Mouse (Mus musculus) spleen, postnatal 10 days (tissue): Measurements from ENCODE around the gene Acad12.

Source experiments
- DNase-seq, 2 experiments: peaks; one replicate each; pipeline ENCODE4 v3.0.0; 2021 to 2022; ENCODE audit warnings: low spot score in 2 of 2

Acad12 gene

GRCm38 (mm10) chr5:121585005-121585404 lies 33.7 kb downstream of the Acad12 start:
- no peak for DNase-seq

GRCm38 (mm10) chr5:121583765-121584501 lies 34.8 kb downstream of the Acad12 start:
- peak; percentile 45 to 77 for DNase-seq

GRCm38 (mm10) chr5:121581945-121582344 lies 36.8 kb downstream of the Acad12 start:
- no peak for DNase-seq

DNA sequence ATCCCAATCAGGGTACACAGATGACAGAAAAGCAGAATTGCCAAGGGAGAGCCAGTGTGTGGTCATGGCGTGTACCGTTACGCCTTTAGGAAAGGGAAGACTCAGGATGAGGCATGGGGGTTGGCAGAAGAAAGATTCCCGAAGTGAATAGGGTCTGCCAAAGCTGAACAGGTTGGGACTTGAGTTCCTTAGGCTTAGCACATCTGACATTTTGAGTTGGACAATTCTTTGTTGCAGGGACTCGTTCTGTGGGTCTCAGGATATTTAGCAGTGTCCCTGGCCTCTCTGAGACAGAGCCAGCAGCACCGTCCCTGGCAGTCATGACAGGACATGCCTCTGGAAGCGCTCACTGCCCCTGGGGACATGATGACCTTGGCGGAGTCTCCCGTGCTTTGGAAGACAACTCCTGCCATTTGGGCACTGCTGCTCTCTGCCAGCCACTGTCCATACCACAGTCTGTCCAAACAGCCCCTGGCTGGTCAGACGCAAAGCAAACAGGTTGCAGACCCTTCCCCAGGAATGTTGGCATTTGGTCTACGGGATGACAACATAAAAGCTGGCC lies 41.7 kb downstream of the Acad12 start:
- DNase-seq = no peak

DNA sequence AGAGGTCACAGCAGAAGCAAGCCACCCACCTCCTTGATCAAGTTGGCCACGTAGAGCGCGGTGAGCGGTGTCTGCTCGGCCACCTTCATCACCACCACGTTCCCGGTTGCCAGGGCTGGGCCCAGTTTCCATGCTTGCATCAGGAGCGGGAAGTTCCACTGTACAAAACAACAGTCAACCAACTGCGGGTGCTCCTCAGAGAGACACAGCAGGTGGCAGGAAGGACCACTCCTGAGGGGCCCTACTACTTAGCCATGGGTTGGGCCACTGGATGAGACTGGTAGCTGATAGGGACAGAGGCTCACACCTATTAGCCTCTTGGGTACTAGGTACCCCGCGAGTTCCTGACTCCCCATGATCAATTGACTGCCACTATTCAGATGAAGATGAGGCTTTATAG lies 42.9 kb downstream of the Acad12 start:
- DNase-seq = no peak

DNA sequence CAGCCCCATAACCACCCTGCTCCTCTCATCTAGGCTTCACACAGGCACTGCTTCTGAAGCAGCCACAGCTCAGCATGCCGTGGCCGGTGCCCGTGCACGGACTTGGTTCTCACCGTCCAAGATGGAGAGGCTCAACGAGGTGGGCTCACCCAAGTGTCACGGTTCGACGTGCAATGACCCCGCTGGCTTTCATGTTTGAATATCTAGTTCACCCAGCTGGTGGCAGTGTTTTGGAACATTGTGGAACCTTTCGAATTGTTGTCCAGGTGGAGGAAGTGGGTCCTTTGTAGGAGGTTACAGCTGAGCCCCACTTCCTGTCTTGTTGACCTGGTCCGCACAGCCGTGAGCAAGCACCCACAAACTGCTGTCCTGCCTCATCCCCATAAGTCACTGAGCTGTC lies 44.6 kb downstream of the Acad12 start:
- DNase-seq = no peak

- no peak for DNase-seq
These were observed 48.0 kb downstream of the Acad12 start for GRCm38 (mm10) chr5:121570787-121571186.

DNA sequence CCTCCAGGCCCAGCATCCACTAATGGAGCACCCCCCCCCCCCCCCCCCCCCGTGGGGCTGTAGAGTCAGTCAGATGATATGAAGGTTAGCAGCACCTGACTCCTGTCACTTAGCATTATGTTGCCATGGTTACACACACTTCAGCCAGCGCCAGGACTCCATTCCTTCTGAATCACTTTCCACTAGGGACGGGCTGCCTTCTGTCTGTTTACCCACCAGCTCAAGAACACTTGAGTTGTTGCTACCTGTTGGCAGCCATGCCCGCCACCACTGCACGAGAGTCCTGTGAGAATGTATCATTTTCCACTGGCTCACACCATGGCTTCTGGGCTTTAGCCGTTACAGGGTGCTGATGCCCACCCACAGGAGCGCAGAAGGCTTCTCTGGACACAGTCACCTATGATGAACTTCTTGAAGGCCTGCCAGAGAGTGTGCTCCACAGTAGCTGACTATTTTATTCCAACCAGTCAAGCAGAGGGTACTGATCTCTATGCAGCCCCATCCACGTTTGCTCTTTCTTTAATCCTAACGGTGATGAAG lies 48.8 kb downstream of the Acad12 start:
- DNase-seq = no peak

- DNase-seq = no peak
These were observed 52.6 kb downstream of the Acad12 start for GRCm38 (mm10) chr5:121566035-121566681.

DNA sequence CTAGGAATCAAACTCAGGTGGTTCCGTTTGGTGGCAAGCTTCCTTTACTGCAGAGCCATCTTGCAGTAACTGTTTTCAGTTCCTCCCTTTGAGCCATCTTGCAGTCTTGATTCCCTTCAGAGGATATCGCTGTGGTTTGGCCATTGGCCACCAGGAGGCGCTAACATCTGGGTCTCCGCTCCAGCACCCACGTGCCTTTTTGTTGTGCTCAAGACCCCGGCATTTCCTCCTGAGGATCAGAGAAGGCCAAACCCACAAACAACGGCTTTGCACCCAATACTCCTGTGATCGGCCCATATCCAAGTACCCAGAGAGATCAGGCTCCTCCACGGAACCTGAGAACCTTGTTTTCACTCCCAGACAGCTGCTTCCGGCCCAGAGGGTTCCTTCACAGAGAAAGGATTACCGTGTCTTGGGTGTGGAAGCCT lies 54.3 kb downstream of the Acad12 start:
- peak; percentile 85 to 93 for DNase-seq

DNA sequence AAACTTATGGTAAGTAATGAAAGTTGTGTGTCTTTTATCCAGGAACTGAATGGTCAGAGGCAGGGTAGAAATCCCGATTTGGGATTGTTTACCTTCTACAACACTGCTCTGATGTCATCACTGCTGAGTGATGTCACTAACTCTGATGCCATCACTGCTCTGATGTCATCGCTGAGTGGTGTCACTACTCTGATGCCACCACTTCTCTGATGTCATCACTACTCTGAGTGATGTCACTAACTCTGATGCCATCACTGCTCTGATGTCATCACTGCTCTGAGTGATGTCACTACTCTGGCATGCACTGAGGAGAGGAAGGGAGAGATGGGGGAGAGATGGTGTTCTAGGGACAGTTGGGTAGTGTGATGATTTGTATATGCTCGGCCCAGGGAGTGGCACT lies 56.3 kb downstream of the Acad12 start:
- DNase-seq = no peak

GRCm38 (mm10) chr5:121549196-121549595 lies 69.5 kb downstream of the Acad12 start:
- DNase-seq = no peak

- no peak for DNase-seq
These were observed 71.7 kb downstream of the Acad12 start for GRCm38 (mm10) chr5:121547084-121547483.
